ENCODE assay signal across 8 mouse cellular contexts in the genomic region with DNA sequence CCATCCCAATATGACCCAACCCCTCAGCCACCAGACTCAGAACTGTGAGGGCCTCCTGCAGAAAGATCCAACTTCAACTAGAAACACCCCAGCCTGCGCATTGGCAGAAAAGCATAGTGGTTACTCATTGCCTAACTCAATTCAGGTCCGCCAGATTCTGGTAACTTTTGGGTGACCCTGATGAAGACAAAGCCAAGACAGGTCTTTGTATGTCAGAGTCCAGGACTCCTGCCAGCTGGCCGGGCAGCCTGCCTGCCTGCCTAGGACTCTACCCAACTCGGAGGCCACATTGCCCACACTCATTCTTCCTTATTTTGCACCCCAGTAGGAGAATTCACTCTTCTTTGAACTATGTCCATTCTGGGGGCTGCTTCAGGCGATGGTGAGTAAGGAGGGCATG. TPM values are rescaled to one million over a fixed set of nuclear protein-coding genes. Genes with fewer than 3 reads are reported as not detected.
DNase-seq lines count a peak whose midpoint lies in the region; ATAC-seq lines count a peak whose summit lies in the region.

Gm28230 (plus strand) TSS at position 178 of the 400 bp plus-strand sequence.

- peak within 1 kb of the TSS; percentile 42 for H3K4me3 ChIP-seq in heart, embryonic 12.5 days
- peak within 1 kb of the TSS; percentile 3; the same call in 1 of the 2 replicates for H3K4me3 ChIP-seq in forebrain, embryonic 13.5 days
- peak within 1 kb of the TSS; percentile 56 for H3K4me3 ChIP-seq in neural tube, embryonic 12.5 days

- no peak within 1 kb of the TSS for H3K9ac ChIP-seq in heart, embryonic 12.5 days
- no peak within 1 kb of the TSS for H3K9ac ChIP-seq in forebrain, embryonic 13.5 days
- peak within 1 kb of the TSS; percentile 96 for H3K9ac ChIP-seq in neural tube, embryonic 12.5 days

- no peak for DNase-seq in heart, adult 8-10 months (ENCODE audit: low spot score)
- DNase-seq in kidney, postnatal 25 days: peak; percentile 77 to 79
- DNase-seq in cerebellum, postnatal 14 days: no peak
- DNase-seq in thymus, postnatal 4 days: no peak

- H3K27ac ChIP-seq in heart, embryonic 12.5 days (ENCODE audit: poor library complexity, severe bottlenecking): no peak within 1 kb of the TSS
- H3K27ac ChIP-seq in forebrain, embryonic 13.5 days: no peak within 1 kb of the TSS
- H3K27ac ChIP-seq in neural tube, embryonic 12.5 days: peak within 1 kb of the TSS; percentile 93

- H3K36me3 ChIP-seq in heart, embryonic 12.5 days: no peaks in the 10 kb centered on the region
- no peaks in the 10 kb centered on the region for H3K36me3 ChIP-seq in forebrain, embryonic 13.5 days (ENCODE audit: poor library complexity, severe bottlenecking)
- H3K36me3 ChIP-seq in neural tube, embryonic 12.5 days: peaks cover 24% of the 10 kb centered on the region

- H3K4me1 ChIP-seq in heart, embryonic 12.5 days (replicated peaks): peaks cover 10% of the 10 kb centered on the region
- H3K4me1 ChIP-seq in forebrain, embryonic 13.5 days: 0 out of 2 replicates have a peak, but pooled peaks cover 2% of the 10 kb centered on the region
- peaks cover 92% of the 10 kb centered on the region for H3K4me1 ChIP-seq in neural tube, embryonic 12.5 days

- no peak for ATAC-seq in heart, embryonic 12.5 days (ENCODE audit: insufficient number of reproducible peaks, low FRiP score)
- ATAC-seq in forebrain, embryonic 13.5 days: no peak
- ATAC-seq in neural tube, embryonic 12.5 days (ENCODE audit: low FRiP score, low read depth): no peak
- ATAC-seq in cerebellum, adult (ENCODE audit: insufficient number of reproducible peaks, low FRiP score, low TSS enrichment): no peak

- H3K27me3 ChIP-seq in heart, embryonic 12.5 days (replicated peaks): peaks cover 93% of the 10 kb centered on the region
- peaks cover 99% of the 10 kb centered on the region for H3K27me3 ChIP-seq in forebrain, embryonic 13.5 days
- H3K27me3 ChIP-seq in neural tube, embryonic 12.5 days (replicated peaks): no peaks in the 10 kb centered on the region

- no peaks in the 10 kb centered on the region for H3K9me3 ChIP-seq in heart, embryonic 12.5 days (replicated peaks)
- no peaks in the 10 kb centered on the region for H3K9me3 ChIP-seq in forebrain, embryonic 13.5 days (replicated peaks)
- no peaks in the 10 kb centered on the region for H3K9me3 ChIP-seq in neural tube, embryonic 12.5 days

- 7% methylated on average over 5 of the region's 5 CpGs for WGBS in heart, embryonic 12.5 days
- WGBS in forebrain, embryonic 13.5 days: 2% methylated on average over 5 of the region's 5 CpGs
- 8% methylated on average over 5 of the region's 5 CpGs for WGBS in neural tube, embryonic 12.5 days

- peak within 1 kb of the TSS; percentile 62 for H3K4me2 ChIP-seq in heart, embryonic 12.5 days
- peak within 1 kb of the TSS; percentile 22; the same call in 1 of the 2 replicates for H3K4me2 ChIP-seq in forebrain, embryonic 13.5 days
- H3K4me2 ChIP-seq in neural tube, embryonic 12.5 days (replicated peaks): peak within 1 kb of the TSS; percentile 96

RNA-seq across cellular contexts. Expression of gene Gm28230, which starts in this region (rescaled TPM):
- 0.08 TPM in 1 of 2 replicates, not detected in the other for polyA plus RNA-seq in heart, embryonic 12.5 days (2016; fragmentation: Nextera tagmentation; extraction: Ambion mirVana)
- total RNA-seq in heart, adult 8-10 months (2022): not detected
- not detected in 2 replicates for polyA plus RNA-seq in forebrain, embryonic 13.5 days (2015; fragmentation: Nextera tagmentation; extraction: Ambion mirVana)
- 6.9 and 9.1 TPM in 2 replicates for polyA plus RNA-seq in neural tube, embryonic 12.5 days (2016; fragmentation: Nextera tagmentation; extraction: Ambion mirVana)

Comparison
In these comparisons a context has a peak if more than half of its experiments do, and no peak if none do; other contexts are left out.
1. H3K4me2 ChIP-seq: peak in every context shown above with its lines; median percentile 96 in neural tube, embryonic 12.5 days; 62 in heart, embryonic 12.5 days; 22 in forebrain, embryonic 13.5 days.
2. H3K4me3 ChIP-seq: peak in every context shown above with its lines; median percentile 56 in neural tube, embryonic 12.5 days; 42 in heart, embryonic 12.5 days; 3 in forebrain, embryonic 13.5 days.
3. DNase-seq: peak in kidney, postnatal 25 days (2 of 2); none in heart, adult 8-10 months (single experiment), cerebellum, postnatal 14 days (0 of 2) and thymus, postnatal 4 days (single experiment).